7 mouse cellular contexts compared by ENCODE assay signal in the genomic region with DNA sequence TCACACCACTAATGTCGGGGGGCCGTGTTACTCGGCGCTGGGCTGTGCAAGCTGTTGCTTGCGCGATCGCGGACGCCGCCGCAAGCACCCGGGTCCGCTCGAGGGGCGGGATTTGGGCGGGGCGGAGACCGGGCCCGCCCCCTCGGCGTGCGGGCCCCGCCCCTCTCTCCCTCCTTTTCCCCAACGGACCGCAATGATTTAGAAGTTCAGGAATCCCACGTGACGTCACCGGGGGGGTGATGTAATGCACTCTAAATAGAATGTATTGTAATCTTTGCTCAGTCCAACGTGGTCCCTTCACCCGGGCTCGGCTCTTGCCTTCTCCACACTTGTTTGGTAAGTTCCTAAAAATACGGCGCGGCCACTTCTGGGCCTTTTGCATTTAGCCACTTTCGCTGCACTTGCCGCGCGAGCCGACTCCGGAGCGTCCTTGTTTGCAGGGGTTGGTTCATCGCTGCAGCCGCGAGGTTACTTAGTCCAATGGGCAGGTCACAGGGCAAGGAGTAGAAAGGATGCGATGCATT. TPM values are rescaled to one million over a fixed set of nuclear protein-coding genes. Genes with fewer than 3 reads are reported as not detected.
DNase-seq lines count a peak whose midpoint lies in the region; ATAC-seq lines count a peak whose summit lies in the region.

Gene Creb5 (plus strand): TSS at position 233 of the 524 bp plus-strand sequence.

- no peaks in the 10 kb centered on the region for H3K36me3 ChIP-seq in forebrain, embryonic 11.5 days (ENCODE audit: control insufficient read depth, insufficient read depth, low read length)
- no peaks in the 10 kb centered on the region for H3K36me3 ChIP-seq in heart, embryonic 15.5 days
- no peaks in the 10 kb centered on the region for H3K36me3 ChIP-seq in liver, embryonic 13.5 days
- H3K36me3 ChIP-seq in stomach, embryonic 16.5 days (ENCODE audit: control insufficient read depth, insufficient read depth, low read length): no peaks in the 10 kb centered on the region

- ATAC-seq in forebrain, embryonic 11.5 days (replicated peaks; ENCODE audit: low FRiP score): peak; percentile 83
- peak; percentile 88 for ATAC-seq in heart, embryonic 15.5 days (replicated peaks; ENCODE audit: insufficient number of reproducible peaks, insufficient read depth, low FRiP score, low read depth)
- peak; percentile 45; the same call in 1 of the 2 replicates for ATAC-seq in liver, embryonic 13.5 days (ENCODE audit: low read depth)
- peak; percentile 88 for ATAC-seq in stomach, embryonic 16.5 days (ENCODE audit: insufficient read depth, low FRiP score)

- no peaks in the 10 kb centered on the region for H3K9me3 ChIP-seq in forebrain, embryonic 11.5 days (ENCODE audit: control insufficient read depth, low read length)
- no peaks in the 10 kb centered on the region for H3K9me3 ChIP-seq in heart, embryonic 15.5 days (replicated peaks)
- no peaks in the 10 kb centered on the region for H3K9me3 ChIP-seq in liver, embryonic 13.5 days (replicated peaks)
- H3K9me3 ChIP-seq in stomach, embryonic 16.5 days (replicated peaks; ENCODE audit: control insufficient read depth, low read length): no peaks in the 10 kb centered on the region

- peak within 1 kb of the TSS; percentile 64 for H3K4me3 ChIP-seq in forebrain, embryonic 11.5 days (ENCODE audit: low read depth, low read length)
- peak within 1 kb of the TSS; percentile 67 for H3K4me3 ChIP-seq in heart, embryonic 15.5 days
- H3K4me3 ChIP-seq in liver, embryonic 13.5 days (replicated peaks): peak within 1 kb of the TSS; percentile 46
- peak within 1 kb of the TSS; percentile 63 for H3K4me3 ChIP-seq in stomach, embryonic 16.5 days (replicated peaks; ENCODE audit: low read length)

- peak; percentile 85 for DNase-seq in c-Kit-positive CD71-negative TER-119-negative erythroid progenitor cells, embryonic 14.5 days (ENCODE audit: low read depth)
- peak; percentile 96 for DNase-seq in forebrain, embryonic 11.5 days (ENCODE audit: low spot score)
- DNase-seq in kidney, postnatal 14 days: peak; percentile 87
- DNase-seq in liver, embryonic 13.5 days: peak; percentile 11
- peak; percentile 7 for DNase-seq in naive thymus-derived CD4-positive, alpha-beta T cell, adult 2 months (ENCODE audit: low read depth)

- H3K4me2 ChIP-seq in forebrain, embryonic 11.5 days (ENCODE audit: low read depth, low read length, severe bottlenecking): peak within 1 kb of the TSS; percentile 88
- peak within 1 kb of the TSS; percentile 82 for H3K4me2 ChIP-seq in heart, embryonic 15.5 days
- peak within 1 kb of the TSS; percentile 65 for H3K4me2 ChIP-seq in liver, embryonic 13.5 days
- H3K4me2 ChIP-seq in stomach, embryonic 16.5 days (ENCODE audit: low read depth, low read length): peak within 1 kb of the TSS; percentile 96

- WGBS in forebrain, embryonic 11.5 days: under 1% methylated on average over 45 of the region's 45 CpGs
- under 1% methylated on average over 44 of the region's 45 CpGs for WGBS in heart, embryonic 15.5 days
- WGBS in liver, embryonic 13.5 days (ENCODE audit: insufficient replicate concordance): under 1% methylated on average over 45 of the region's 45 CpGs
- under 1% methylated on average over 45 of the region's 45 CpGs for WGBS in stomach, embryonic 16.5 days

- peak within 1 kb of the TSS; percentile 72 for H3K9ac ChIP-seq in forebrain, embryonic 11.5 days (ENCODE audit: low read length)
- H3K9ac ChIP-seq in heart, embryonic 15.5 days: peak within 1 kb of the TSS; percentile 74
- no peak within 1 kb of the TSS for H3K9ac ChIP-seq in liver, embryonic 13.5 days
- peak within 1 kb of the TSS; percentile 74 for H3K9ac ChIP-seq in stomach, embryonic 16.5 days (ENCODE audit: low read length)

- 0 out of 2 replicates have a peak, but pooled peaks cover 2% of the 10 kb centered on the region for H3K4me1 ChIP-seq in forebrain, embryonic 11.5 days (replicated peaks; ENCODE audit: control insufficient read depth, insufficient read depth, low read length)
- H3K4me1 ChIP-seq in heart, embryonic 15.5 days (replicated peaks): peaks cover 22% of the 10 kb centered on the region
- peaks cover 12% of the 10 kb centered on the region for H3K4me1 ChIP-seq in liver, embryonic 13.5 days (replicated peaks)
- peaks cover 15% of the 10 kb centered on the region for H3K4me1 ChIP-seq in stomach, embryonic 16.5 days (ENCODE audit: control insufficient read depth, insufficient read depth, low read length)

- peak within 1 kb of the TSS; percentile 55 for H3K27ac ChIP-seq in forebrain, embryonic 11.5 days (ENCODE audit: low read depth, low read length)
- peak within 1 kb of the TSS; percentile 94 for H3K27ac ChIP-seq in heart, embryonic 15.5 days
- H3K27ac ChIP-seq in liver, embryonic 13.5 days: no peak within 1 kb of the TSS
- no peak within 1 kb of the TSS for H3K27ac ChIP-seq in stomach, embryonic 16.5 days (ENCODE audit: low read length)

- peaks cover 15% of the 10 kb centered on the region for H3K27me3 ChIP-seq in forebrain, embryonic 11.5 days (ENCODE audit: control insufficient read depth, insufficient read depth, low read length)
- peaks cover 17% of the 10 kb centered on the region; the same call in 1 of the 2 replicates for H3K27me3 ChIP-seq in heart, embryonic 15.5 days
- peaks cover 84% of the 10 kb centered on the region for H3K27me3 ChIP-seq in liver, embryonic 13.5 days
- peaks cover 27% of the 10 kb centered on the region for H3K27me3 ChIP-seq in stomach, embryonic 16.5 days (ENCODE audit: control insufficient read depth, insufficient read depth, low read length)

RNA-seq across cellular contexts. Expression of gene Creb5, which starts in this region (rescaled TPM):
- 36.2 and 39.0 TPM in 2 replicates for polyA plus RNA-seq in forebrain, embryonic 11.5 days (2014; fragmentation: Nextera tagmentation; extraction: Ambion mirVana)
- 28.5 and 30.9 TPM in 2 replicates for polyA plus RNA-seq in heart, embryonic 15.5 days (2015; fragmentation: Nextera tagmentation; extraction: Ambion mirVana)
- 0.28 and 0.32 TPM in 2 replicates for polyA plus RNA-seq in liver, embryonic 13.5 days (2015; fragmentation: Nextera tagmentation; extraction: Ambion mirVana)
- 10.0 and 13.0 TPM in 2 replicates for polyA plus RNA-seq in stomach, embryonic 16.5 days (2015; fragmentation: Nextera tagmentation; extraction: Ambion mirVana)

Comparison
In these comparisons a context has a peak if more than half of its experiments do, and no peak if none do; other contexts are left out.
1. Peak in DNase-seq, ATAC-seq, H3K4me3 ChIP-seq and H3K4me2 ChIP-seq in liver, embryonic 13.5 days; RNA of the gene not detected or under 1 TPM.
2. DNase-seq: peak in every context shown above with its lines; median percentile 96 in forebrain, embryonic 11.5 days; 87 in kidney, postnatal 14 days; 85 in c-Kit-positive CD71-negative TER-119-negative erythroid progenitor cells, embryonic 14.5 days; 11 in liver, embryonic 13.5 days; 7 in naive thymus-derived CD4-positive, alpha-beta T cell, adult 2 months.
3. H3K27ac ChIP-seq: peak in forebrain, embryonic 11.5 days (single experiment) and heart, embryonic 15.5 days (single experiment); none in liver, embryonic 13.5 days (single experiment) and stomach, embryonic 16.5 days (single experiment).
4. Peak in every context shown above with its lines, with median percentiles within 50 percentile points of each other: ATAC-seq, H3K4me2 ChIP-seq and H3K4me3 ChIP-seq.